Mouse (Mus musculus) lung, adult 2 months (tissue): ENCODE data around the gene Swt1.

ENCODE experiments used
- CTCF ChIP-seq: fragments of 200-500 bp; IDR thresholded peaks from 2 replicates; pipeline ENCODE4 v1.5.1; 2011; ENCODE audit warnings: mild to moderate bottlenecking, low read length, control low read depth; ENCODE audit not compliant: insufficient read depth
- POLR2A ChIP-seq: fragments of 200-500 bp; IDR thresholded peaks from 2 replicates; pipeline ENCODE4 v1.6.1; 2011; ENCODE audit warnings: low read depth, mild to moderate bottlenecking, control low read depth, low read length, borderline replicate concordance; ENCODE audit errors: extremely low read depth

DNA sequence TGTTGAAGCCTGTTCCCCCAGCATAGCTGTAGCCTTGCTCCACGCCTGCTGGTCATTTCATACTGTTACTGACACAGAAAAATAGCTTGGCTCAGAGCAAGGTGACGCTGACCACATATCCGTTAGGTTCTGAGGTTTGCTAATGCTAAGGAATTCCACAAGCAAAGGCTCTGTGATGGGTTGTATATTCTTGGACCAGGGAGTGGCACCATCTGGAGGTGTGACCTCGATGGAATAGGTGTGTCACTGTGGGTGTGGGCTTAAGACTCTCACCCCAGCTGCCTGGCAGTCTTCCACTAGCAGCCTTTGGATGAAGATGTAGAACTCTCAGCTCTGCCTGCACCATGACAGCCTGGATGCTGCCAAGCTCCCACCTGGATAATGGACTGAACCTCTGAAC, 38.3 kb upstream of the Swt1 start:
- TF ChIP-seq CTCF (no peak), POLR2A (no peak)
